Mouse (Mus musculus): ENCODE measurements around the gene Syp.

The Syp gene

DNA sequence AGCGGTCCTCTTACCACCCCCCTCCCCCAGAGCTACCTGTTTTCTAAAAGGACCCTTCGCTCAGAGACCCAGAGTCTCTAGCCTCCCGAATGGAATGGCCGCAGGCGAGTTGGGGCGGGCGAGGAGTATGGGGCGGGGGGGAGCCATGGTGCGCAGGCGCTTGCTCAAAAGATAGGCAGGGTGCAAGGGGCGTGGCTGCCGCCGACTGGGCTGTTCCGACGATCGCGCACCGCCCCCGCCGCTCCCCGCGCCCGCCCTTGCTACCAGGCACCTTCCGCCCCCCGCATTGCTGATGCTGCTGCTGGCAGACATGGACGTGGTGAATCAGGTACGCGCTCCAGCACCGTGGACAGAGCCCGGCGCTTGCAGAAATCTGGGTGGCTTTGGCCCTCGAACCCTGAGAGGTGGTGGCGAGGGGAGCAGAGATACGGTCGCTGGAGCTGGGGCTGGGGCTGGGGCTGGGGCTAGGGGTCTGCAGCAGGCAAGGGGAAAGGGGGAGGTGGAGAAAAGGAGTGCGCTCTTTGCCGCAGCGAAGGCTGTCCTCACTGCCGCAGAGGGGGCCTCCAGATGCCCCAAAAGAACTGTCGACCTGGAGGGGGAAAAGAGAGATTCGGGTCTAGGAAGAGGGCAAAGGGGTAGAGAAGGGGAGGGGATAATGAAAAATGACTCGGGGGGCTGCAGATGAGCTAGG, at the start of gene Syp:
Gene Syp, plus strand, starts transcription at position 71 of the 691 bp plus-strand sequence.
- DNase-seq = peak; percentile 87

DNA sequence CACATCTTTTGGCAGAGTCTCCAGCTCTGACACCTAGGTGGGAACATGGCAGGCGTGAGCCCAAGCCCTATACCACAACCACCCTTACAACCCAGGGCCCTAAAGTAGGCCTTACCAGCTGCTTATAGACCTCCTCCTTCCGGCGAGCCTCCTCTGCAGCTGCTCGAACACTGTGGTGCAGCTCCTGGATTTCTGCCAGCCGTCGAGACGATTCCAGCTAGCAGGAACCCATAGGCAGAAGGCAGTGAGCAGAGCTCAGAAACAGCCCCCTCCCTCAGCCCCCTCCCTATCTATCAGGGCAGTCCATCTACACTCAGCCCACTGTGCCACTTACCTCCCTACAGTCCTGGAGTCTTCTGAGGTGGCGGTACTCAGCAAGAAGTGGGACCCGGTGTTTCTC, 42.9 kb upstream of the Syp start:
- DNase-seq = no peak

DNA sequence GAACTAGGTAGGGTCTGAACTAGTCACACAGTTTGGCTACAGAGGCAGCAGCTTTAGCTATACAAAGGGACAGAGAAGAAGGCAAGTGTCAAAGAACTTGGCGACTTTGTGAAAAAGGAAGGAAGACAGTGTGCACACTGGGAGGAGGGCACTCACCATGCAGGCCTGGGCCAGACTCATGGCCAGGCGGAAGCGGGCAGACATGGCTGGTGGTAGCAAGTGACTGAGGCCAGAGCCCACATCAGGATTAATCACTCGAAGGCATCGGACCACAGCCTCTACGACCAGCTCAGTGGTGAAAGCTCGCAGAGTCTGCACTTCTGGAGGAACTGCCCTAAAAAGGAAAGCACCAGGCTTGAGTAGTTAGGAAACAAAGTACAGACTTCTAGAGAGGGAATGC, 34.3 kb upstream of the Syp start:
- DNase-seq = no peak

DNA sequence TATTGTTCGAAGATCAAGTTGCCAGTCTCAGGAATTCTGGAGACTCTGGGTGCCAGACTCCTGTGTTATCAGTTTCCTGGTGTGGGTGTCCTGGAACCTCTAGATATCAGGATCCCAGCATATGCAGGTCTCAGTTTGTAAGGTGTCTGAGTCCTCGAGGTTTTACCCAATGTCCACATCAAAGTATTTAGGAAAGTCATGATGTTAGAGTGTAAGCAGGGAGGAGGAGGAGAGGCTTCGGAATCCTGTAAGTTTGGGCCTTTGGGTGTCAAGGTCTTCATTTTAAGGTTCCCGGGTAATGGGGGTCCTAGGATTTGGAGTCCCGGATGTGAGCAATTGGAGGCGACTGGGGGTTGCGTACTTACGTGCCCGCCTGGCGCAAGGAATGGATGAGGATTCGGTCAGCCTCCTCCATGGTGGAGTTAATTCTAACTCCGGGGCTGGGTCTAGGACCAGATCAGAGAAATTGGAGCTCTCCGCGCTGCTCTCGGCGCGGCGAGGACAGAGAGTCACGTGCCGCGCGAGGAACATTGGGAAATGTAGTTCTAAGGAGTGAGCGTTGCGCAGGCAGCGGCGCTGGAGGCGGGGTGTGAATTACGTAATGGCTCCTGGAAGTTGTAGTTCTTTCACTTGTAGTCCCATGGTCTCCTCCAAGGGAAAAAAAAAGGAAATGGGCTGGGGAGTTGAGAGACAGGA, 33.2 kb upstream of the Syp start, which contains the start of gene Ccdc22:
Gene Ccdc22, minus strand, starts transcription at position 639 of the 696 bp plus-strand sequence.
- peak; percentile 89 for DNase-seq

DNA sequence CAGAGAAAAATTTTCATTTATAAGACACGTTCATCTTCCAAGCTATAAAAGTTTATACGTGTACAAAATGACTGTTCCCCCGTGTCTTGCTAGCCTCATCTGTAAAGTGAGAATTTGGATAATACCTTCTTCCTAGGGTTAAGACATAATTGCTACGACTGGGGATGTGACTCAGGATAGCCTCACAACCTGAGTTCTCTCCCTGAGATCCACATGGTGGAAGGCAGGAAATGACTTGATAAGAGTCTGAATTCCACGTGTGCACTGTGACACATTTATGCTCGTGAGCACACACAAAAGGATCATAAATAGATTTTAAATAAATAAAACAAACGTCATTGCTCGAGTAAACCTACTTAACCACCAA, 32.7 kb upstream of the Syp start:
- DNase-seq = no peak

DNA sequence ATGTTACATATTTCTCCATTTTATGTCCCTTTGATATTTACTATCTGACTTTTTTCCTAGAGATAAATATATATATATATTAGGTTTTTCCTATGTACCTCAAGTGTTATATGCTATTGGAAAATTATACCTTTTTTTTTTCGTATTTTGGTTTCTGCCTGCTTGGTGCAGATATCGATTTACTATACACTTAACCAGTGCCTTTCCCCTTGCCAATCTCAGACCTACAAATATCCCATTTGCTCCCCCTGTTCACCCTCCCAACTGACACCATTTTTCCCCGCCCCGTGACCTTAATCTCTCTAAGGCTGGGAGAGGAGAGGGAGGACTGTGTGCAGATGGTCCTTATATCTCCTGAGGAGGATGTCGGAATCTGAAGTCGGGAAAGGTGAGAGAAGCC, 31.5 kb upstream of the Syp start, which contains the start of gene Cacna1f:
Gene Cacna1f, plus strand, starts transcription at position 301 of the 400 bp plus-strand sequence.
- DNase-seq = peak; percentile 44

DNA sequence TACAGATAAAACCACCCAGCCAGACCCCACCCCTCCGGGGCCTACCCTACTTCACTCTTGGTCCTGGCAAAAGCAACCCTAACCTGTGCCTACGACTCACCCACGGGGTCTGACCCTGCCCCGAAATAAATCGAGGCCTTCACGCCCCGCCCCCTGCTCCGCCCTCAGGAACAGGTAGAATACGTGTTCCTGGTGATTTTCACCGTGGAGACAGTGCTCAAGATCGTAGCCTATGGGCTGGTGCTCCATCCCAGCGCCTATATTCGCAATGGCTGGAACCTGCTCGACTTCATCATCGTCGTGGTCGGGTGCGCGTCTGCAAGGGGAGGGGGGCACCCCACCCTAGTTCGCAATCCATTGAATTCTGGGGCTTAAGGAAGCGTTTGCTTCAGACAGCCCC, 28.2 kb upstream of the Syp start:
- DNase-seq = peak; percentile 5

DNA sequence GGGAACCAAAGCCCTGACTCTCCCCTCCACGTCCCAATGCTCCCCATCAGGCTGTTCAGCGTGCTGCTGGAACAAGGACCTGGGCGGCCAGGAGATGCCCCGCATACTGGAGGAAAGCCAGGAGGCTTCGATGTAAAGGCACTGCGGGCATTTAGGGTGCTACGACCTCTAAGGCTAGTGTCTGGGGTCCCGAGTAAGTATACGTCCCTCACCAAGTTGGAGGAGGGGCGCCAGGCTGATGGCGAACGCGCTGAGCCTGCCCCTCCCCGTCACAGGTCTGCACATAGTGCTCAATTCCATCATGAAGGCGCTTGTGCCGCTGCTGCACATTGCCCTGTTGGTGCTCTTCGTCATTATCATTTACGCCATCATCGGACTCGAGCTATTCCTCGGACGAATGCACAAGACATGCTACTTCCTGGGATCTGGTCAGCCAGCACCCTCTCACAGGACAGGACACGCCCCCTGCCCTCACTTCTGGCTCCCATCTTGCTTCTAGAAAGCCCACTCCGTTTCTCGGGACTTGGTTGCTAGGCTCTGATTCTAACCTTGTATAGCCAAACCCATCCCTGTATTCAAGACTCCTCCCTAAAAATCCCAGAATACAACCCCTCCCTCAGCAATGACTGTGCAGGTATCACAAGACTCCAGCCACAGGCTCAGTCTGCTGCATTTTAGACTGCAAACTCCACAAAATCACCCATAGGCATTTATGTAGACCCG, 27.6 kb upstream of the Syp start:
- peak; percentile 46 for DNase-seq

DNA sequence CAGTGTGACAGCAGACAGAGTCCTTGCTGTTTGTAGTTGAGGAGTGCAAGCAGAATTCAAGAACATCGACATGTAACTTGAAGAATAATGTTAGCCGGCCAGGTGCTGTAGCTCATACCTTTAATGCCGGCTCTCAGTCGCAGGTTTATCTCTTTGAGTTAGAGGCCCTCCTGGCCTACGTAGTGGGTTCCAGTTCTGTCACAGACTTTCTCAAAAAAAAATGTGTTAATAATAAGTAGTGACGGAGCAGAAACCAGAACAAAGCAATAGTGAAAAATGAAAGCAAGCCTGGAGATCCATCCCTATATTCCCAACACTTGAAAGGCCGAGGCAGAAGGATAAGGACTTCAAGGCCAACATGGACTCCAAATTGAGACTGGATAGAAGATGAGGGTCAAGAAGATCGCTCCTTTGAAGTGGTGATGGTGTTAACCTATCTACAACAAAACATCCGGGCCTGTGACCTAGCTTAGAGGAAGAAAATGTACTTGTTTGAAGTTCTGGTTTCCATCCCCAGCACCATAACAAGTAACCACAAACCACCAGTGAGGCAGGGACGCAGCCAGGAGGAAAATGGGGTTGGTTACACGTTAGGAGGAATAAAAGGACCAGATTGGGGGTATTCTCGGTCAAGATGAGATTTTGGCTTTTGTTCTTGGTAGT, 20.3 kb upstream of the Syp start:
- no peak for DNase-seq

DNA sequence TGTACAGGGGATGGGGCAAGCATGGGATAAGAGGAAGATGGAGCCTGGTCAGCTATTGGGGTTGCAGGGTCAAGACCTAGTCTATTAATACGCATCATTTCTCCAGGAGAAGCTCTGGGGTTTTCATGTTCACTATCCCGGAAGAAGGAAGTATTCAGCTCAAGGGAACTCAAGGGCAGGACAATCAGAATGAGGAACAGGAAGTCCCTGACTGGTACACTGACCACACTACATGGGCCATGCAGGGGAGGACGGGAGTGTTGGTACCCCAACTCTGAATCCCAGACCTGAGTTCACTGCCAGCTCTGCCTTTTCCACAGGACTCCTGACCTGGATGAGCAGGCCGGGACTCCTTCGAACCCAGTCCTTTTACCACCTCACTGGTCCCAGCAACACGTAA, 5.7 kb upstream of the Syp start:
- no peak for DNase-seq

DNA sequence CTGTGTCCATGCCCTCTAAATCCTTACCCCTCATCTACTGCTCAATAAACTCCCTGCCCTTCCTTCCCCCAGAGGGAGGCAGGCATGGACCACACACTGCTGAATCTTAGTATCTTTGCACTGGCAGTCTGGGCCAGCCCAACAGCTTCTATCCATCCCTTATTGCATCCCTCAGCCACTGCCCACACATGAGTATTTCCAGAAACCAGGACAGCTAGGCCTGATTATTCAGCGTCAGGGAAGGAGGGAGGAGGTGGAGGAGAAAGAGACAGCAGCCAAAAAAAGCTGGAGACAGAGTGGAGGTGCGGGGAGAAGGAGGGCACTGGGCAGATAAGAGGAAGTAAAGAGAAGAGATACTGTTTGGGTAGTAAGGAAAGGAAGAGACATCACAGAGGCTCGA, 3.2 kb upstream of the Syp start:
- DNase-seq = no peak

DNA sequence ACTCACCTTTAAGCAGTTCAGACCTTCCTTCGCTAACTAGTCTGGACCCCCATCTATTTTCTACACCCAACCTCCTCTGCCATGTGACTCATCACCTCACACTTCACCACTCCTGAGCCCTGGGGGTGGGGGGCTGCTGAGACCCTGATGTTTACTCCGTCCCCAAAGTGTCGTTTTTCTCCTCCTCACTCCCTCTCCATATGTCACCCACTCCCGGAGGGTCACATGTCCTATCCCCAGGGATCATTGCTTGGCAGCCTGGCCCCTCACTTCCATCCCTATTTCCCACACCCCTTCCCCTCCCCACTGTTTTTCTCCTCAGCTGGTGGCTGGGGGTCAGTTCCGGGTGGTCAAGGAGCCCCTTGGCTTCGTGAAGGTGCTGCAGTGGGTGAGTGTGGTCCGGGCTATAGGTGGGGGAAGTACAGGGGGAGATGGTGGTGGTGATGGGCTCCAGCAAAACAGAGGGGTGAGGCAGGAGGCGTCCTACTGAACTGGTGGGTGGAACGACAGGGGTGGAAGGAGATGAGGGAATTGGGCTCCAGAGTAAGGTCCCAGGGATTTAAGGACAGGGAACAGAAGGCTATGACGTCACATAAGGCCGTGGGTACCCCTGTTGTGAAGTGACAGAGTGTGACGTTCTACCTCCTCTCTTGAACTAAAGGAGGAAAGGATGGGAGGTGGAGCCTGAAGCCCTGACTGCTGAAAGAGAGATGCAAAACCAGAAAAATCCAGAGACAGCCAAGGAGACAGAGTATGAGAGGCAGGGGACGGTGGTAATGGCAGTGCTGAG, 1.5 kb downstream of the Syp start:
- peak; percentile 25 for DNase-seq

DNA sequence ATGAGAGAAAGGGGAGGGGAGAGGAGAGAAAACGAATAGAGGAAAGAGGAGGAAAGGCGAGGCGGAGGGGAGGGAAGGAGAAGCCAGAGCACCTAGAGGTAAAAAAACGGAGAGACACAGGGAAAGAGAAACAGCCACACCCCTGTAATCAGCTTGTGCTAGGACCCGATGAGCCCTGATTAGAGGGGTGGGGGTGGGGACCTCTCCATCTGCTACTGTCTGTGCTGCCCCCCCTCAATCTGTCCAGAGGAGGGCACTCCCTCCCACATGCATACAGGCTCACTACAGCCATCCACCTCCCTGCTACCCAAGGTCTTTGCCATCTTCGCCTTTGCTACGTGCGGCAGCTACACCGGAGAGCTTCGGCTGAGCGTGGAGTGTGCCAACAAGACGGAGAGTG, 2.5 kb downstream of the Syp start:
- peak; percentile 75 for DNase-seq

DNA sequence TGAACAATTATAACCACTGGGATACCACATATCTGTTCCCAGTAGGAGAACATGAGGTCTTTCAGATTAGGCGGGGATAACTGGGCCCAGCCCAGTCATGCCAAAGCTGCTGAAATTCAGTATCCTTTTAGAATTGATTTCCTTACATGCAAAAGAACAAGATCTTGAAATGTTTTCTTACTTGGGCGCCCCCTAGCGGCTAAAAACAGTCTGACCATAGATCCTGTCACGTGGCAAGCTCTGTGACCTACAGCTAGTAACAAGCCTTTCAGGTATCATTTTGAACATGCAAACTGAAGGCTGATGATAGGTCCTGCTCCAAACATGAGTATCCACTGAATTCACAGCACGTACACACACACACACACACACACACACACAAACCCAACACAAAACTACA, 7.1 kb downstream of the Syp start:
- DNase-seq = peak; percentile 82

DNA sequence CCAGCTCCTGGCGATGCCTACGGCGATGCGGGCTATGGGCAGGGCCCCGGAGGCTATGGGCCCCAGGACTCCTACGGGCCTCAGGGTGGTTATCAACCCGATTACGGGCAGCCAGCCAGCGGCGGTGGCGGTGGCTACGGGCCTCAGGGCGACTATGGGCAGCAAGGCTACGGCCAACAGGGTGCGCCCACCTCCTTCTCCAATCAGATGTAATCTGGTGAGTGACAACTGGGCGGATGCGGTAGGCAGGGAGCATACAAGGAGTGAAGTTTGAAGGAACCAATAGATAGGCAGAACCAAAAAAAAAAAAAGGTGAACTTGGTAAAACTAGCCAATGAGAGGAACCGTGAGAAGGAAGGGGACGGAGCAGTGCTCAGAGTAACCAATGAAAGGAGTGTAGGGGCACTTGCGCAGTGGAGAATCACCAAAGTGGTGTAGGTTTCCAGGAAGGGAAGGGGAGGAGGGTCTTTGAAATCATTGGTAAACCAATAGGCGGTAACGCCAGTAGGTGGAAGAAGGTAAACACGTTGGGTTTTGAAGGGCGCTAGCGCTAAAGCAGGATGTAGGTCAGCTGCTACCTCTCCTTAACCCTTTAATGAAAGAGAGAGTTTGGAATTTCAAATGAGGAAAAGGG, 10.5 kb downstream of the Syp start:
- DNase-seq = peak; percentile 95

DNA sequence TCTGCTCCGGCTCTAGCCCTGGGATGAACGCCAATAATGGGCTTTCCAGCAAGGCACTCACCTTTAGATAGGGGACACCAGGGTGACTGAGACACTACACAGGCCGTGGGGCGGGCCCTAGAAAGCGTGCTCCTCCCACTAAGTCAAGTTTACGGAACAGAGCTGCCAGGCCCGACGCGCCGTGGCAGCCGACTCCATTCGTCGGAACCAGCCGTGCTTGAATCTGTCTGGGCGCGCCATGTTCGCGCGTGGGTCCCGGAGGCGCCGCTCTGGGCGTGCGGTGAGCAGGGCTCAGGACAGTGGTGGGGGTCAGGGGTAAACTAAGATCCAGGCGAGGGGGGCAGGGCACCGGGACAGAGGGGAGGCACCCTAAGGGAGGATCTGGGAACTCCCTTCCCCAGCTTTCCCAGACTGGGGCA, 19.0 kb downstream of the Syp start, which contains the start of gene Prickle3:
Gene Prickle3, plus strand, starts transcription at position 40 of the 419 bp plus-strand sequence.
- DNase-seq = peak; percentile 33

DNA sequence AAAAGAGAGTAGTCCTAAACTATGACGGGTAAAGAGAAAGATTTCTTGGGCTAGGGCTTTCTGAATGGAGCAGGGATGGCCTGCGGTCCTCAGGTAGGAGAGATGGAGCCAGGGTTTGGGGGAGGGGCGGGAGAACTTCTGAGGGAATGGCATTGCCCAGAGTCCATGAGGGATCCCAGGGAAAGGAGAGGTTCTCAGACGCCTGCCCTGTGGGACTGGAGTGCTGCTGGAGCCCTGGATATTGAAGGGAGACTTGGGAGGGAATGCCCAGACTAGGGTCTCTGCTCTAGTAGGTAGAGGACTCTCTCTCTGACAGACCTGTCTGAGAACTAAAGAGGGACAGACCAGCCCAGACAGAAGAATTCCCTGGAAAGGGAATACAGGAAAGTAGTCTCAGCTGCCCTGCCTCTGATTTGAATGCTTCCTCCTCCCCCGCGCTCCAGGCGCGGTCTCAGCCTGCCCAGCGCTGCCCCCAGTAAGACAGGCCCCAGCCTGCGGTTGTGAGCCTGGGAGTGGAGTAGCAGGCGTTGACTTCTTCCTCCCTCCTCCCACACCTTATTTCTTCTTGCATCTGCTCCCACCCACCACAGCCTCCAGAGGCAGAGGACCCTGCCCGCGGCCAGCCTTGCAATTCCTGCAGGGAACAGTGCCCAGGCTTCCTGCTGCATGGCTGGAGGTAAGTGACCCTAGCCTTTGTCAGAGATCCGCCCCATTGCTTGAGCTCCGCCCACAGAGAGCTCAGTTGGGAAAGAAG, 19.9 kb downstream of the Syp start:
- DNase-seq = peak; percentile 53

DNA sequence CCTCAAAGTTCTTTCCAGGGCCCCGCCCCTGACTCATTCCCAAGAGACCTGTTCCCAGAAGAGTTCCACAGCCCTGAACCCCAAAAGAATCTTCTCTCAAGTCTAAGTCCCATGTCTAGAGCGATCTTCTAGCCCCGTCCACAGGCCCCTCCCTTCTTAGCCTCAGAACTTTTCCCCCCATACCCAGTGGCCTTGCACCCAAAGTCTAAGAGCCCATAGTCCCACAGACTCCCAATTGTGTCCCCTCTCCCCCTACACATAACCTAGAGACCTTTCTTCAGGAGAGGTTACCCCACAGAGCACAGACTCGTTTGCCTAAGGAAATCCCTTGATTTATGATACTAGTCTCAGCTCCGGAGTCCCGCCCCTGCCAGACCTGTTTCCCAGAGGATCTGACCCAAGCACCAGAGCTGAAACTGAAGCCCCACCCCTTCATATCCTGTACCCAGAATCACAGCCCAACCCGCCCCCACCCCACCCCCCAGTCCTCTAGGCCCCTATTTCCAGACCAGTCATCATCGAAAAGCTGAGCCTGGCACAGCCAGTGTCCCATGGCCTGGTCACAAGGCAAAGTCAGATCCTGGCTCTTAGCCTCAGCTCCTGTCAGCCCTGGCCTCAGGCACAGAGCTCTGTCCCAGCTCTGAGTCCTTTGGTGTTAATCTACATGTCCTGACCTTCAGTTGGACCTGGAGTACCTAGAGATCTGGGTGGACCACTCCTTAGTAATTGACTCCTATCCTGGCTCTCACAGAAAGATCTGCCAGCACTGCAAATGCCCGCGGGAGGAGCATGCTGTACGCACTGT, 20.7 kb downstream of the Syp start:
- no peak for DNase-seq

DNA sequence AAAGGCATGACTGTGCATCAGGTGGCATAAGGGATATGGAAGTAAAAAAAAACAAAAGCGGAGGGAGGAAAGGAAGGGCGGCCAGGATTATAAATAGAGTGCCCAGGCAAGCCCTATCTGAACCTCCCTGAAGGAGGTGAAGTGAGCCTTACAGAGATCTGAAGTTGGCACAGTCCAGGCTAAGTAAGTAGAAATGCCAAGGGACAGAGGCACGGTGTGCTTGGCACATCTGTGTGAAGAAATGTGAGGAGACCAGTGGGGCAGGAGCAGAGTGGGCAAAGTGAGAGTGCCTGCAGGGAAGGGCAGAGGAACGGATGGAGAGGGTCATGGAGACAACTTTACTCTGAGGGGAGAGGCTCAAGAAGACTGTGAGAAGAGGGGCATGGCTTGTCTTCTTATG, 22.8 kb downstream of the Syp start:
- no peak for DNase-seq

DNA sequence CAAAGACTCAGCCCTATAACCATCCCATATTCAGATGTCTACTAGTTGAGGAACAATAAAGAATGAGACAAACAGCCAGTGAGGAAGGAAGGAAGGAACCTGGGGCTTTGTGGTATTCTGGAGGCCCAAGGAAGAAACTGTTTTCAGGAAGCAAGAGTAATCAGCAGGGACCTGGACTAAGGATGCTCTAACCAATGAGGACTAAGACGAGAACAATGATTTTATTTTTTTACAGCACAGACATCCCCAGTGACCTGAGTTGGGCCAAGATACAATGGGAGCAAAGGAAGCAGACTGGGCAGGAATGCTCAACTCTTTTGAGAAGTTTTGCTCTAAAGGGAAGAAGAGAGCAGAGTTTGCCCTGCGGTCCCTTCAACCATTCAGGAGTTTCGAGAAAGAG, 24.7 kb downstream of the Syp start:
- no peak for DNase-seq

All from retina, postnatal 1 day (tissue).